23 mouse cellular contexts compared by ENCODE assay signal in genomic region chr12:74202431-74203042, GRCm38 (mm10).
DNase-seq lines count a peak whose midpoint lies in the region; ATAC-seq lines count a peak whose summit lies in the region.
"Had no signal": no experiment of that assay in that cellular context is flagged by ENCODE, and none has a peak within 500 bp of the region (broad histone marks: within the 10 kb centered on the region; RNA-seq: fewer than 3 reads in every experiment).

No protein-coding gene starts in this region.

- no peak overlapping the region for H3K4me3 ChIP-seq in hindbrain, embryonic 12.5 days
- no peak overlapping the region for H3K4me3 ChIP-seq in hindbrain, embryonic 11.5 days (ENCODE audit: low read depth, low read length)
- no peak overlapping the region for H3K4me3 ChIP-seq in neural tube, embryonic 13.5 days
- no peak overlapping the region for H3K4me3 ChIP-seq in hindbrain, embryonic 16.5 days (ENCODE audit: low read length)
- H3K4me3 ChIP-seq: embryonic facial prominence, embryonic 10.5 days; heart, embryonic 15.5 days; limb, embryonic 13.5 days; liver, embryonic 12.5 days; myocyte had no signal

- H3K27ac ChIP-seq in hindbrain, embryonic 12.5 days = 0 out of 2 replicates have a peak overlapping the region, but pooled peaks have one; percentile 25
- no peak overlapping the region for H3K27ac ChIP-seq in hindbrain, embryonic 11.5 days (ENCODE audit: low read depth, low read length)
- peak overlapping the region; percentile 62; the same call in 1 of the 2 replicates for H3K27ac ChIP-seq in neural tube, embryonic 13.5 days (replicated peaks)
- H3K27ac ChIP-seq in hindbrain, embryonic 16.5 days (ENCODE audit: low read depth, low read length) = 0 out of 2 replicates have a peak overlapping the region, but pooled peaks have one; percentile 39
- H3K27ac ChIP-seq: embryonic facial prominence, embryonic 10.5 days; heart, embryonic 15.5 days; kidney, postnatal 0 days; limb, embryonic 13.5 days; liver, embryonic 12.5 days had no signal

- no peaks in the 10 kb centered on the region for H3K36me3 ChIP-seq in hindbrain, embryonic 12.5 days
- no peaks in the 10 kb centered on the region for H3K36me3 ChIP-seq in hindbrain, embryonic 11.5 days (ENCODE audit: control insufficient read depth, insufficient read depth, low read length)
- H3K36me3 ChIP-seq in neural tube, embryonic 13.5 days = no peaks in the 10 kb centered on the region
- H3K36me3 ChIP-seq in hindbrain, embryonic 16.5 days (ENCODE audit: control insufficient read depth, insufficient read depth, low read length) = no peaks in the 10 kb centered on the region
- H3K36me3 ChIP-seq: embryonic facial prominence, embryonic 10.5 days; heart, embryonic 15.5 days; limb, embryonic 13.5 days; liver, embryonic 12.5 days had no signal

- DNase-seq in hindbrain, embryonic 11.5 days (ENCODE audit: low spot score) = no peak
- no peak for DNase-seq in neural tube, embryonic 10.5 days (ENCODE audit: extremely low spot score, low spot score)
- DNase-seq in embryo, embryonic 11 days = no peak
- no peak for DNase-seq in heart, adult 18-20 months
- DNase-seq: adrenal gland, postnatal 14 days; cerebellum, adult 9-11 months; gastrocnemius, postnatal 25 days; heart, postnatal 36 days; kidney, adult 2 months; lung, adult 18-20 months; lung, postnatal 10 days; right cerebral cortex, postnatal 14 days had no signal

- H3K27me3 ChIP-seq in hindbrain, embryonic 12.5 days = no peaks in the 10 kb centered on the region
- no peaks in the 10 kb centered on the region for H3K27me3 ChIP-seq in hindbrain, embryonic 11.5 days (ENCODE audit: control insufficient read depth, insufficient read depth, low read length)
- H3K27me3 ChIP-seq in neural tube, embryonic 13.5 days = no peaks in the 10 kb centered on the region
- H3K27me3 ChIP-seq in hindbrain, embryonic 16.5 days (replicated peaks; ENCODE audit: control insufficient read depth, insufficient read depth, low read length) = no peaks in the 10 kb centered on the region
- H3K27me3 ChIP-seq: heart, embryonic 15.5 days; limb, embryonic 13.5 days; liver, embryonic 12.5 days had no signal

- WGBS in hindbrain, embryonic 12.5 days = 79% methylated on average over 6 of the region's 6 CpGs
- 91% methylated on average over 6 of the region's 6 CpGs for WGBS in hindbrain, embryonic 11.5 days
- WGBS in neural tube, embryonic 13.5 days = 66% methylated on average over 6 of the region's 6 CpGs
- WGBS in hindbrain, embryonic 16.5 days = 59% methylated on average over 6 of the region's 6 CpGs

- H3K9me3 ChIP-seq in hindbrain, embryonic 12.5 days (replicated peaks) = no peaks in the 10 kb centered on the region
- no peaks in the 10 kb centered on the region for H3K9me3 ChIP-seq in hindbrain, embryonic 11.5 days (ENCODE audit: control insufficient read depth, low read length)
- H3K9me3 ChIP-seq in neural tube, embryonic 13.5 days = no peaks in the 10 kb centered on the region
- H3K9me3 ChIP-seq in hindbrain, embryonic 16.5 days (ENCODE audit: control insufficient read depth, low read length) = no peaks in the 10 kb centered on the region
- H3K9me3 ChIP-seq: embryonic facial prominence, embryonic 10.5 days; heart, embryonic 15.5 days; limb, embryonic 13.5 days; liver, embryonic 12.5 days had no signal

- H3K9ac ChIP-seq in hindbrain, embryonic 12.5 days = no peak overlapping the region
- no peak overlapping the region for H3K9ac ChIP-seq in hindbrain, embryonic 11.5 days (ENCODE audit: low read depth, low read length)
- no peak overlapping the region for H3K9ac ChIP-seq in neural tube, embryonic 13.5 days
- no peak overlapping the region for H3K9ac ChIP-seq in hindbrain, embryonic 16.5 days (ENCODE audit: low read depth, low read length)
- H3K9ac ChIP-seq: heart, embryonic 15.5 days; limb, embryonic 13.5 days; liver, embryonic 12.5 days had no signal

- ATAC-seq in hindbrain, embryonic 12.5 days (ENCODE audit: low FRiP score) = peak; percentile 58; the same call in 1 of the 2 replicates
- ATAC-seq in hindbrain, embryonic 11.5 days (ENCODE audit: low FRiP score) = no peak
- ATAC-seq in neural tube, embryonic 13.5 days (ENCODE audit: low read depth) = peak; percentile 72
- no peak for ATAC-seq in hindbrain, embryonic 16.5 days
- ATAC-seq: CD4-positive, CD25-positive, alpha-beta regulatory T cell, adult 4 months; liver, embryonic 12.5 days had no signal

- H3K4me2 ChIP-seq in hindbrain, embryonic 12.5 days (replicated peaks) = no peak overlapping the region
- H3K4me2 ChIP-seq in hindbrain, embryonic 11.5 days (replicated peaks; ENCODE audit: low read depth, low read length) = no peak overlapping the region
- no peak overlapping the region for H3K4me2 ChIP-seq in neural tube, embryonic 13.5 days
- no peak overlapping the region for H3K4me2 ChIP-seq in hindbrain, embryonic 16.5 days (ENCODE audit: low read length)
- H3K4me2 ChIP-seq: heart, embryonic 15.5 days; limb, embryonic 13.5 days; liver, embryonic 12.5 days; midbrain, embryonic 11.5 days had no signal

- 0 out of 2 replicates have a peak, but pooled peaks cover 7% of the 10 kb centered on the region for H3K4me1 ChIP-seq in hindbrain, embryonic 12.5 days
- H3K4me1 ChIP-seq in hindbrain, embryonic 11.5 days (replicated peaks; ENCODE audit: control insufficient read depth, insufficient read depth, low read length) = no peaks in the 10 kb centered on the region
- H3K4me1 ChIP-seq in neural tube, embryonic 13.5 days (replicated peaks) = peaks cover 18% of the 10 kb centered on the region
- H3K4me1 ChIP-seq in hindbrain, embryonic 16.5 days (ENCODE audit: control insufficient read depth, insufficient read depth, low read depth, low read length) = peaks cover 9% of the 10 kb centered on the region; the same call in 1 of the 2 replicates
- H3K4me1 ChIP-seq: embryonic facial prominence, embryonic 10.5 days; heart, embryonic 15.5 days; limb, embryonic 13.5 days; liver, embryonic 12.5 days had no signal

Comparison
In these comparisons a context has a peak if more than half of its experiments do, and no peak if none do; other contexts are left out.
1. ATAC-seq: peak in hindbrain, embryonic 12.5 days (single experiment) and neural tube, embryonic 13.5 days (single experiment); none in hindbrain, embryonic 11.5 days (single experiment) and hindbrain, embryonic 16.5 days (single experiment).